Mouse (Mus musculus) testis, adult 2 months (tissue): ENCODE measurements at regions not wholly inside any gene's neighbourhood (a gene's known extent, or its start where the extent isn't known, plus 50 kb on each side); places are given as distances from the start of the nearest gene placed in this dataset.
A peak's percentile ranks its signal among the peaks of the same experiment; 100 is the strongest.

Experiments used
- H3K27ac ChIP-seq: fragments of 200-500 bp; 2 replicates; pipeline ENCODE4 v1.5.1; 2012; ENCODE audit warnings: low read depth, low read length; ENCODE audit not compliant: control insufficient read depth, insufficient read depth
- H3K27me3 ChIP-seq: fragments of 200-500 bp; 2 replicates; pipeline ENCODE4 v1.6.1; 2012; ENCODE audit warnings: mild to moderate bottlenecking, low read length, moderate library complexity; ENCODE audit not compliant: control insufficient read depth, insufficient read depth
- H3K36me3 ChIP-seq: fragments of 200-500 bp; 2 replicates; pipeline ENCODE4 v1.6.1; 2012; ENCODE audit warnings: mild to moderate bottlenecking, low read length; ENCODE audit not compliant: control insufficient read depth, insufficient read depth
- H3K4me1 ChIP-seq: fragments of 200-500 bp; 2 replicates; pipeline ENCODE4 v1.6.1; 2012; ENCODE audit warnings: low read length; ENCODE audit not compliant: control insufficient read depth, insufficient read depth
- H3K4me3 ChIP-seq: fragments of 200-500 bp; 2 replicates; pipeline ENCODE4 v1.5.1; 2012; ENCODE audit warnings: low read depth, mild to moderate bottlenecking, low read length, moderate library complexity, mixed read lengths; ENCODE audit not compliant: control insufficient read depth
- CTCF ChIP-seq: fragments of 200-500 bp; IDR thresholded peaks from 2 replicates; pipeline ENCODE4 v1.5.1; 2012; ENCODE audit warnings: low read depth, mild to moderate bottlenecking, inconsistent platforms, low read length, moderate library complexity; ENCODE audit not compliant: control insufficient read depth, insufficient read depth, insufficient replicate concordance
- POLR2A ChIP-seq: fragments of 200-500 bp; IDR thresholded peaks from 2 replicates; pipeline ENCODE4 v1.6.1; 2012; ENCODE audit warnings: low read depth, mild to moderate bottlenecking, inconsistent platforms, low read length, moderate library complexity; ENCODE audit not compliant: control insufficient read depth

DNA sequence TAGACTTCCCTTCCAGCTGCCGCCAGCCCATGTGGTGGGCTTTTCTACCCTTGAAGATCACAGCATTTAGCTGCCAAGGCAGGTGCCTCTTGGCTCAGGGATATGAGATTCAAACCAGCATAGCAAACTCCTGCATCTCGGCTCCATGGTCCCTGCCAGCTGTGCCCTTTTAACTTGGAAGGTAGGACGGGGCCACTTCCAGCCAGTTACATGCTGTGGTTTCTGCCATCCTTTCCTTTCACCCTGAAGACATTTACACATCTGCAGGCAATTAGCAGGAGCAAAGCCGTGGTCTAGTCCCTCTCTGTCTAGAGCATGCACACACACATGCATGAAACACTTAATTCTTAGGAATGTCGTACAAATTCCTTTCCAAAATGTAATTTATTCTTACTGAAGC is 64.1 kb upstream of the Sh3gl3 start:
- Histone ChIP-seq H3K4me1 (no peaks in the 10 kb centered on the region), H3K4me3 (no peak overlapping the region), H3K27me3 (no peaks in the 10 kb centered on the region), H3K27ac (no peak overlapping the region), H3K36me3 (no peaks in the 10 kb centered on the region)
- TF ChIP-seq CTCF (no peak), POLR2A (no peak)

- TF ChIP-seq CTCF (no peak), POLR2A (no peak)
- no peaks in the 10 kb centered on the region for H3K27me3 ChIP-seq
- H3K4me3 ChIP-seq, result no peak overlapping the region
- no peaks in the 10 kb centered on the region for H3K36me3 ChIP-seq
- no peak overlapping the region for H3K27ac ChIP-seq
- no peaks in the 10 kb centered on the region for H3K4me1 ChIP-seq
Measured at GRCm38 (mm10) chr7:82109977-82110376, 63.7 kb upstream of the Sh3gl3 start.

GRCm38 (mm10) chr7:82112046-82112445 is 61.6 kb upstream of the Sh3gl3 start:
- TF ChIP-seq POLR2A (no peak), CTCF (no peak)
- H3K4me3 ChIP-seq, result no peak overlapping the region
- H3K27ac ChIP-seq, result no peak overlapping the region
- H3K4me1 ChIP-seq, result no peaks in the 10 kb centered on the region
- no peaks in the 10 kb centered on the region for H3K36me3 ChIP-seq
- H3K27me3 ChIP-seq, result no peaks in the 10 kb centered on the region

GRCm38 (mm10) chr7:82115646-82116045 is 58.0 kb upstream of the Sh3gl3 start:
- TF ChIP-seq POLR2A, result no peak
- TF ChIP-seq CTCF, result no peak
- H3K4me1 ChIP-seq, result peaks cover 6% of the 10 kb centered on the region
- H3K4me3 ChIP-seq, result no peak overlapping the region
- H3K27ac ChIP-seq, result no peak overlapping the region
- no peaks in the 10 kb centered on the region for H3K36me3 ChIP-seq
- H3K27me3 ChIP-seq, result no peaks in the 10 kb centered on the region

GRCm38 (mm10) chr7:82119266-82119665 is 54.4 kb upstream of the Sh3gl3 start:
- no peaks in the 10 kb centered on the region for H3K36me3 ChIP-seq
- H3K4me3 ChIP-seq, result peak overlapping the region; percentile 10
- TF ChIP-seq POLR2A (no peak), CTCF (peak; percentile 1; the same call in 1 of the 2 replicates)

DNA sequence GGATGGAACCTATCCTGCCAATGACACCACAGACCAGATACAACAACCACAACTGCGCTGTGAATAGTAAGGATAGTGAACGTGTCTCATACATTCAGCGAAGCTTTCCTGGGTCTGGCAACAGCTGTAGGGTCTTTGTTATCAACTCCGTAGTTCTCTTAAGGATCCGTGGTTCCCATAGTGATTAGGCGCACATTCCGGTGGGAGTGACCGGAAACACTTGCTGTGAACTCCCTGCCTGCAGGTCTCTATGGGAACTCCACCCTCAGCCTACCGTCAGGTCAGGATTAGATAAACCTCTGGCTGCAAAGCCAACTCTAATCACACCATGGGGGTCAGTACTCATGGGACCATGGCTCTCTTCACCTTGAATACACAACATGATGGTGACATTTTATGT is 53.8 kb upstream of the Sh3gl3 start:
- Histone ChIP-seq H3K27ac (no peak overlapping the region), H3K36me3 (no peaks in the 10 kb centered on the region), H3K4me1 (peaks cover 6% of the 10 kb centered on the region), H3K4me3 (peak overlapping the region; percentile 37), H3K27me3 (no peaks in the 10 kb centered on the region)
- TF ChIP-seq CTCF (no peak), POLR2A (no peak; the same call in 1 of the 2 replicates)

More at GRCm38 (mm10) chr7:82119266-82119665, 54.4 kb upstream of the Sh3gl3 start:
- Histone ChIP-seq H3K27ac (no peak overlapping the region), H3K4me1 (peaks cover 6% of the 10 kb centered on the region), H3K27me3 (no peaks in the 10 kb centered on the region)

- no peaks in the 10 kb centered on the region for H3K36me3 ChIP-seq
- H3K27me3 ChIP-seq, result no peaks in the 10 kb centered on the region
- peak overlapping the region; percentile 41; the same call in 1 of the 2 replicates for H3K4me3 ChIP-seq
- H3K27ac ChIP-seq, result no peak overlapping the region
- peaks cover 6% of the 10 kb centered on the region for H3K4me1 ChIP-seq
- TF ChIP-seq CTCF (peak; percentile 71; the same call in 1 of the 2 replicates), POLR2A (no peak)
Measured at GRCm38 (mm10) chr7:82121746-82122145, 51.9 kb upstream of the Sh3gl3 start.
